Mouse (Mus musculus) right cerebral cortex, postnatal 25 days (tissue): ENCODE results near the gene Mcoln3.
A peak's percentile ranks its signal among the peaks of the same experiment; 100 is the strongest.

ENCODE experiments used
- DNase-seq: peaks from one replicate; pipeline ENCODE4 v3.0.0; 2022

Gene Mcoln3

GRCm38 (mm10) chr3:146117258-146117996 lies at the start of gene Mcoln3:
Mcoln3 (plus strand) TSS chr3:146117450.
- DNase-seq = no peak

GRCm38 (mm10) chr3:146069276-146069675 lies 48.0 kb upstream of the Mcoln3 start:
- no peak for DNase-seq

DNA sequence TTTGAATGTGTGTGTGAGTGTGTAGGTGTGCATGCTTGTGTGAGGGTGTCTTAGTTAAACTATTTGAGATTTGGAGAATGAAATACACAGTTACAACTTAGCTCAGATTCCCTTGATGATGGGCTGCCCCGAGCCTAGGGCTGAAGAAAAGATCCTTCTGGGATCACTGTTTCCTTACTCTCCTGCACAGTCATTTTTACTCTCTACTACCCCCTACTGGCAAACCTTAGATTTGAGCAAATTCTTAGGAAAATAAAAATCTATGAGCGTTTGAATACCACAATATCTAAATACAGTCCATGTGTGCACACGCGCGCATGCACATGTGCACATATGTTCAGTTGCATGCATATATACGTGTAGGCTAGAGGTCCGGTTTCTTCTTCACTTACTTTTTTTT lies 44.5 kb upstream of the Mcoln3 start:
- no peak for DNase-seq

GRCm38 (mm10) chr3:146080241-146080640 lies 37.0 kb upstream of the Mcoln3 start:
- DNase-seq = no peak

GRCm38 (mm10) chr3:146090988-146091657 lies 26.1 kb upstream of the Mcoln3 start:
- DNase-seq = no peak

- no peak for DNase-seq
Observed at GRCm38 (mm10) chr3:146095066-146095465, 22.2 kb upstream of the Mcoln3 start.

DNA sequence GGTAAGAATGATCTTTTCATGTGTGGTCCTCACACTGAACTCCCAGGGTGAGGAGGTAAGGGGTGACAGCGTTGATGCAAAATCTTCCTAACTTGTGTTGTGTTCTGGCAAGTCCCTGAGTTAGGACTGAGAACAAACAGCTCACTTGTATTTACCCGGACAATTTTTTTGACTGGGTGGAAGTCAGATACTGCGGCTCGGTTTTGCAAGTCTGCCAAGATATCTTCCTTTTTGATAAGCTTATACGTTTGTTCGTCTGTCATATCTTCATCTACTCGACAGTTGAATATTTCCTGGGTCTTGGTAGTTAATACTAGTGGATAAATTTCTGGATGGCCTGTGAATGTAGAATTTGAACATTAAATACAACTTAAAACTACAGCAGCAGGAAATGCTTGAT lies 20.3 kb upstream of the Mcoln3 start:
- no peak for DNase-seq

- no peak for DNase-seq
Observed at GRCm38 (mm10) chr3:146097861-146098260, 19.4 kb upstream of the Mcoln3 start.

GRCm38 (mm10) chr3:146099925-146100324 lies 17.3 kb upstream of the Mcoln3 start:
- no peak for DNase-seq

DNA sequence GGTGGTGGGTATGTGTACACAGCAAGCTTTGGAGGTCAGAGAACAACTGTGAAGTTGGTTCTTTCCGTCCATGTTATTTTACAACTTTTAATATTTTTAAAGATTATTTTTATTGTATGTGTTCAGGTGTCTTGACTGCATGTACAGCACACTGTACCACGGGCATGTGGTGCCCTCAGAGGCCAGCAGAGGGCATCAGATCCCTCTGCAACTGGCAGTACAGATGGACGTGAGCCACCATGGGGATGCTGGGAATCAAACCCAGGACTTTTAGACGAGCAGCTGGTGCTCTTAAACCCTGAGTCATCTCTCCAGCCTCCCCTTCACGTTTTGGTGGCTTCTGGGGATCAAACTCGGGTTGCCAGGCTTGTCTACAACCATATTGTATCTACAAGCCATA lies 15.2 kb upstream of the Mcoln3 start:
- DNase-seq = no peak

DNA sequence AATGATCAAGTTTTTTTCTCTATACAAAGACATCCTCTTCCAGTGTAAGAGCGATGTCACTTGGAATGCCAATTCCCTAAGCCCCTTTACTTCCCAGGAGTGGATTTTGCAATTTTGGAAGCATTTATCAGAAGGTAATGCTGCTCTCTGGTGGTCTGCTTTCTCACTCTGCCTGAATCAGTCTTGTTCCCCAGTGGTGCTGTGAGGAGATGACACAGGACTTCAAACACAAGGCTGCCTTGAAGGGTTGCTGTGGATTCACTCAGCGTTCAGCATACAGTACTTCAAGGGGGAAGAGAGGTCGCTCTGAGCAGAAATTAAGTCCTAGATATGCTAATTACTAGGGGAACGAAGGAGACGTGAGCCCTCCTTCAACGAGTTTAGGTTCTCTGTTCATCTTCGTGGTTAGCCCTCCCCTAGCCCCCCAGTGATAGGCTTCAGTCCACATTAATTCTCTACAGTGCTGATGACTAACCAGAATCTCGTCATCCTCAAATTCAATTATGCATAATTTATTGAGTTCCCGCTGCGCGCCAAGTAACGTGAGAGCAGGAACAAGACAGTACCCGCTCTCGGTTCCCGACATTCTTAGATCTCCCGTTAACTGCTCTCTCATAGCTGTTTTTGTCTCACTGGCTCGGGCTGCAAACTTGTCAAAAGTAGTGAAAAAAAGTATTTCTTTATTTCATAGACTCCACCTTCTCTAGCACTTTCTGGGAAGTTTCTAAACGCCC lies 10.0 kb upstream of the Mcoln3 start:
- DNase-seq = no peak

DNA sequence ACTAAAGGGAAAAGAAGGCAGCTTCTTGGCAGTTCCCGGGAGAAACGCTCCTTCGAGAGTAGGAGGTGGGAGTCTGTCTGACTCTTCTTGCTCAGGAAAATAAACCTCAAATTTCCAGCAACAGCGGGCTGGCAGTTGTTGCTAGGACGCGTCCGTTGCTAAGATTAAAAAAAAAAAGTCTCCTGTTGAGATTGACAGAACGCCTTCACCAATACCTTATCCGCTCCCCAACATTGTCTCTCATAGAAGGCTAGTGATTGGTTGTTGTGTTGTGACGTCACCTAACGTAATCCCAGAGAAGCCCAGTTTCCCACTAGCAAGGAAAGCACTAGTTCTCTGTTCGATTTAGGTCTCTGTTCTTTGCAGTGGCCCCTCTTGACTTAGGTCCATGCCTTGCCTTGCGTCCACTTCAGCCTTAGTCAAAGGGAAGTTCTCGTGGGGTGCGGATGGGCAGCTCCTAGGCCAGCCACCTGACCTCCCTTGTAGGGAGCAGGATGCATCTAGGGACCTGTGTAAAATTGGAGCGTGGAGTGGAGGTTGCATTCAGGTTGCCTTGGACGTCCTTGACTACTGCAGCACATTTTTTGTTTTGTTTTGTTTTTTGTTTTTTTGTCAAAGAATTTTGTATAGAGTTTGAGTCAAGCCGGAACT lies 9.2 kb upstream of the Mcoln3 start, which contains the start of gene Wdr63:
Gene Wdr63 (minus strand): TSS at position 210 of the 651 bp plus-strand sequence.
- DNase-seq = peak; percentile 61

GRCm38 (mm10) chr3:146108945-146109344 lies 8.3 kb upstream of the Mcoln3 start:
- no peak for DNase-seq

DNA sequence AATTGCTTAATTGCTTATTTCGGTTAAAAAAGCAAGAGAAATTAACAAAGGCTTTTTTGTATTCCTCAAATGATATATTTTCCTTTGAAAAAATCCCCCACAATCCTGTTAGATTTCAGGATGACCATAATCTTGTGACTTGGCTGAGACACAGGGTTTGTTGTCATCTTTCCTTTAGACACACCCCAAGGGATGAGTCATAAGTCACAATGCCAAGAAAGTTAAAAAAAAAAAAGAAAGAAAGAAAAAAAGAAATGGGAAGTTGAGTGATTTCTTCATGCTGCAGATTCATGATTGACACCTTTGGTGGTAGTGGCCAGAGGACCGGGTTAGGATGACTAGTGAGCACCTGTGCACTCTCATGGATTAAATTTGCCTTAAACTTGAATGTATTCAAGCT lies 6.9 kb upstream of the Mcoln3 start:
- DNase-seq = no peak

DNA sequence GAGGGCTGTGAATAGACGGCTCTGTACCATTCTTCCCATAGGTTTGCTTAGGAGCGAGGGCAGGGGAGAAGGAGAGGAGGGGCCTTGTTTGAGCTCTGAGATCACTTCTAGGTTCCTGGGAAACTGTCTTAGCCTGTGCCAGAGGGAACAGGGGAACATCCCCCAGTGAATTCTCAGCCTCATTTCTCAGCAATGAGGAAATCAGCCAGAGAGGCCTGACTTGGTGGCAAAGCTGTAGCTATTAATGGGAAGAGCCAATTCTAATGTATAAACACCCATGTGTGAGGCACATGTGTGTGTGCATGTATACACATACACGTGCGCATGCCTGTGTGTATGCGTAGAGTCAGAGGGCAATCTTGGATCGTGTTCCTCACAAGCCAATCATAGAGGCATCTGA lies 6.3 kb upstream of the Mcoln3 start:
- no peak for DNase-seq

DNA sequence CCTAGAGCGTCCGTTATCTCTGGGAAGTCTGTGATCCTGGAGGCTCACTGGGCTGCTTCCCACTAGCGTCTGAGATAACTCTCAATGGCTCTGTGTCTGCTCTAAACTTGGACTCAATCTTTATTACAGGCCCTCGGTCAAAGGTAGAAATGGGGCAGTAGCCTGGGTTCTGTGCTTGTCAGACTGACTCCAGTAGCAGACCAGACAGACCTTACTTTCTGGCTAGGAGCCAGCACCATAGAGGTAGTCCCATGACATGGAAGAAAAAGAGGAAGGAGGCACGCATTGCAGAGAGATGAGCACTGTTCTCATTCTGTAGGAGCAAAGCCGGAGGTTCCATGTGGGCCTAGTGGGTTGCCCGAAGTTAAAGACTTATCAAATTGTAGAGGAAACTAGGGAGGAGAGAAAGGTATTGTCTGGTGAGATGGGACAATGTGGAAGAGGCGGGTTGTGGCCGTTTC lies 777 bp downstream of the Mcoln3 start:
- DNase-seq = no peak

- DNase-seq = no peak
Observed at GRCm38 (mm10) chr3:146121310-146122124, 4.3 kb downstream of the Mcoln3 start.

DNA sequence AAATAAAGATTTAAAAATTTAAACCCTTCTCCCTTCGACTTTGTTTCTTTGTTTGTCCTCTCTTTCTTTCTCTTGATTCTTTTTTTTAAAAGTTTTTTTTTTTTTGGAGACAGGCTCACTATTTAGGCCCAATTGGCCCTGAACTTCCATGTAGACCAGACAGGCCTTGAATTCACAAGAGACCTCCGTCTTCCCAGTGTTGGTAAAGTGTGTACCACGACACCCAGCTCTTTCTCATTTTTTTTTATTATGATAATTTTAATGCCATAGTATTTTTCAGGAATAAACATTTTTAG lies 4.8 kb downstream of the Mcoln3 start:
- no peak for DNase-seq

GRCm38 (mm10) chr3:146122807-146123463 lies 5.7 kb downstream of the Mcoln3 start:
- DNase-seq = no peak

DNA sequence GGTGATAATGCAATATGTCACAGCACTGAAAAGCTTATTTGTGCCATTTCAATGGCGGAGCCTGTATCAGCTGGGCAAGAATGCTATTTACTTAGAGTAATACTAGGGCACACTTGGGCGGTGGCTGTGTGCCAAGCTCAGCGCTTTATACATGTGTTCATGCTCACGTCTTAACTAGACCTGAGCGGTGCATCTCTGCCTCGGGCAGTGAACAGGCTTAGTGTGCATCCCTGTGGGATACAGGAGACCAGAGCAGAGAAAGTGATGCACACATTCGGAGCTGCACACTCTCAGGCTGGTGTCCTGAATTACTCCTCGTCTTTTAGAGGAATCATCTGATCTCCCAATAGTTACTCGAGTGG lies 6.2 kb downstream of the Mcoln3 start:
- no peak for DNase-seq

DNA sequence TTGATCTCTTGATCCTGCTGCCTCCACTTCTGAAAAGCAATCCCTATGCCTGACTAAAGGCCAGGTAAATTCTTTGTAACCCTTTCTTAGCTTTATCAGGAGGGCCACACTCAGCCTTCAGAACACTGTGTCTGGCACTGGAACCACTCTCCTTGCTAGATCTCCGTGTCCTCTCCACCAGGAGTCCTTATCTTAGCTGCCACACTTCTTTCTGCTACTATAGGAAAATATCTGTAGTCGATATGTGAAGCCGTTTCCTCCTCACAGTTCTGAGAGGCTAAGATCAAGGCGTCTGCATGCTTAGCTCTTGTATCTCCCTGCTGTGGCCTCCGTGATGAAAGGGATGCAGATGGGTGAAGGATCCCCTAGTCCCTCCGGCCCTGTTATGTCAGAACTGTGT lies 10.0 kb downstream of the Mcoln3 start:
- no peak for DNase-seq

DNA sequence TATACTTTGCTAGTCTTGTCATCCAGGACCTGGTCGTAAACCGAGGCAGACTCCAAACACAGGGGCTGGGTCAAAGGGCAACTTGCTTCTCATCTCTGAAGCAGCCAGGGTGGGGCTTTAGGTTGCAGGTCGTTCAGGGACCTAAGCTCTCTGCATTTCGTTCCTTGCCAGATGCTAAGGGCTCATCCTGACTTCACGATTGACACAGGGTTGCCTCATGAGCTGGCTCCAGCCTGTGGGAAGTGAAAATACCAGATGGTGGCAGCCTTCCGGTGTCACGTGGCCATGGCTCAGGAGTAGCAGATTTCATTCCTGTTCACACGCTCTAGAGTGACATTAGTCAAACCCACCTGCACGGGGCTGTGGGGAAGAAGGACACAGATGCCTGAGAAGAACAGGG lies 17.6 kb downstream of the Mcoln3 start:
- DNase-seq = no peak
